Mouse (Mus musculus) left cerebral cortex, adult 18-20 months (tissue): ENCODE measurements around the gene D430041D05Rik. TPM values are rescaled to one million over a fixed set of nuclear protein-coding genes. Genes with fewer than 3 reads are reported as not detected.
A peak's percentile ranks its signal among the peaks of the same experiment; 100 is the strongest.

ENCODE experiments used
- DNase-seq, 2 experiments: peaks; one replicate each; pipeline ENCODE4 v3.0.0; 2021 to 2022; ENCODE audit warnings: low spot score in 2 of 2, mixed read lengths in 1 of 2
- total RNA-seq, 2 experiments: library from RNA; stranded (reverse); gene quantifications; 2 replicates each; pipeline ENCODE4 v1.2.3; 2021

D430041D05Rik gene
- total RNA-seq, 2 experiments from 2014 or later = 102 to 106 TPM

- DNase-seq = no peak
These were observed 127.3 kb downstream of the D430041D05Rik start for GRCm38 (mm10) chr2:104283401-104283955.

GRCm38 (mm10) chr2:104282835-104283234, 128.0 kb downstream of the D430041D05Rik start:
- DNase-seq = no peak

GRCm38 (mm10) chr2:104267049-104267448, 143.8 kb downstream of the D430041D05Rik start:
- DNase-seq = no peak

GRCm38 (mm10) chr2:104261741-104262067, 149.1 kb downstream of the D430041D05Rik start:
- no peak for DNase-seq

GRCm38 (mm10) chr2:104260920-104261740, 149.7 kb downstream of the D430041D05Rik start:
- no peak for DNase-seq

- no peak for DNase-seq
These were observed 154.2 kb downstream of the D430041D05Rik start for GRCm38 (mm10) chr2:104256585-104256984.

- no peak for DNase-seq
These were observed 155.9 kb downstream of the D430041D05Rik start for GRCm38 (mm10) chr2:104254944-104255343.

- DNase-seq = no peak
These were observed 157.5 kb downstream of the D430041D05Rik start for GRCm38 (mm10) chr2:104253341-104253740.

- DNase-seq = no peak
These were observed 159.2 kb downstream of the D430041D05Rik start for GRCm38 (mm10) chr2:104251647-104252046.

- DNase-seq = no peak
These were observed 161.0 kb downstream of the D430041D05Rik start for GRCm38 (mm10) chr2:104249856-104250255.

- no peak for DNase-seq
These were observed 164.0 kb downstream of the D430041D05Rik start for GRCm38 (mm10) chr2:104246851-104247250.

GRCm38 (mm10) chr2:104242055-104242454, 168.8 kb downstream of the D430041D05Rik start:
- no peak for DNase-seq

- no peak for DNase-seq
These were observed 173.7 kb downstream of the D430041D05Rik start for GRCm38 (mm10) chr2:104237141-104237540.

- no peak for DNase-seq
These were observed 180.4 kb downstream of the D430041D05Rik start for GRCm38 (mm10) chr2:104230444-104230843.

- peak; percentile 26 to 45 for DNase-seq
These were observed 184.8 kb downstream of the D430041D05Rik start for GRCm38 (mm10) chr2:104226057-104226456.

GRCm38 (mm10) chr2:104219733-104220391, 191.0 kb downstream of the D430041D05Rik start:
- DNase-seq = no peak

- DNase-seq = no peak
These were observed 192.2 kb downstream of the D430041D05Rik start for GRCm38 (mm10) chr2:104218588-104219065.

GRCm38 (mm10) chr2:104218114-104218513, 192.7 kb downstream of the D430041D05Rik start:
- no peak for DNase-seq

GRCm38 (mm10) chr2:104209408-104209807, 201.4 kb downstream of the D430041D05Rik start:
- no peak for DNase-seq

GRCm38 (mm10) chr2:104208415-104208814, 202.4 kb downstream of the D430041D05Rik start:
- DNase-seq = no peak

- peak in 1 of 2 experiments; percentile 66 for DNase-seq
These were observed 202.9 kb downstream of the D430041D05Rik start for GRCm38 (mm10) chr2:104207948-104208347.

GRCm38 (mm10) chr2:104205623-104206022, 205.2 kb downstream of the D430041D05Rik start:
- DNase-seq = peak in 1 of 2 experiments; percentile 51
